Mouse (Mus musculus): ENCODE data around the gene Med16.

DNA sequence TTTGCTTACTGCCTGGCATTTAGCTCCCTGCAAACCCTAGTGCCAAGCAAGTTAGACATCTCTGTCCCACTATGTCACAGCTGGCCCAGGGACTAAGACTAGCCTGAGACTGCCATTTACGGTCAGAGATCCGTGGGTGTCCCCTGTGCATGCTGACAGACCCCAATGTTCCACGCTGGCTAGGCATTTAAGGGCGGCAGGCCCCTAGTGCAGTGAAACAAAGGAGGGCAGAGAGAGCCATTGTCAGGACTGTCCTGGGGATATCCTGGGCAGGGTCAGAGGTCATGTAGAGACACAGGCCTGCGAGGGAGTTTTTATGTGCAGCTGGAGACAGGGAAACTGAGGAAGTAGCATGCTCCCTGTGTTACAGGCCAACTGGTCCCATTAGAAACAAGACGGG is 25.1 kb upstream of the Med16 start:
- TF ChIP-seq POLR2A (IDR thresholded peaks at IDR 0.05; ENCODE audit: extremely low read depth, insufficient read depth, low read length) (no peak), CTCF (IDR thresholded peaks at IDR 0.05; ENCODE audit: extremely low read depth, insufficient read depth, low read length) (no peak)

Measured in cortical plate, adult 2 months (tissue).